Mouse (Mus musculus) T-helper 2 cell (primary cell): ENCODE data around the gene Rora.

Source experiments
- in situ Hi-C: fragments of 300-600 bp; cut with MboI, MseI; formaldehyde crosslinking; loops from one replicate; pipeline ENCODE4 v1.15.1; 2025; ENCODE audit warnings: high pct_unique_total_duplicates

Gene Rora

GRCm38 (mm10) chr9:69008706-69009105 is 355.1 kb downstream of the Rora start:
- in situ Hi-C loops: no loop called here

- in situ Hi-C loops: no loop called here
Observed at GRCm38 (mm10) chr9:69010886-69011285, 357.3 kb downstream of the Rora start.

GRCm38 (mm10) chr9:69013186-69013715 is 359.7 kb downstream of the Rora start:
- in situ Hi-C loops: no loop called here

DNA sequence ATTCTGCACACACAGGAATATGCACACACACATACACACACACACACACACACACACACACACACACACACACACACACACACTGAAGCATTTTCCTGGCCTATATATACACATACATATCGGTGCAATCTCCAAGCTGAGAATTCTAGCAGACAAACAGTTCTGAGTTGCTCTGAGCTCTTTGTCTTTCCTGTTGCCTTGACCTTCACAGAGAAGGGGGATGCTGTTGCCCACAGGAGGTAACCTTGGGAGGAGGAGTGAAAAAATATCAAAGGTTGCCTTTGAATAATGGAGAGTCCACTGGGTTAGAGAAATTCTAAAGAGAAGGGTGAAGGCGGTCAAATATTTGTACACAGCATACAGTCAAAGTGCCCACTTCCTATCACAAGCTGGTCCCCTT is 360.6 kb downstream of the Rora start:
- in situ Hi-C loops: no loop called here

- in situ Hi-C loops: no loop called here
Observed at GRCm38 (mm10) chr9:69020381-69020780, 366.8 kb downstream of the Rora start.

- in situ Hi-C loops: no loop called here
Observed at GRCm38 (mm10) chr9:69021482-69021881, 367.9 kb downstream of the Rora start.

DNA sequence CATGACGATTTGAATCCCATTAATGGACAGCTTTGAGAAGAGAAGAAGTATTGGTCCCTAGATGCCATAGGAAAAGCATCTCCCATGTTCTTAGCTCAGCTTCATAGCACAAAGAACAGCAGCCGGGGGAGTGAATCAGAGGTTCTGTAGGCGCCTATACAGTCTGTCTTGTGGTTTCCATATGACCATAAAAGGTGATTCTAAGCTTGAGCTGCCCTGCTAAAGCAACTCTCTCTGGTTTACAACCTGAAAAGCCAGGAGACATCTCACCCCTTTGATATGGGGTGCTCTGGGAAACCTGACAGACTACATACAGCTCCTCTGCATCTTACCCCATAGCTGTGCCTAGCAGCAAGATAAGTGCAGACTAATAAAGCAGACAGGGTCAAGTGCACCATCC is 369.7 kb downstream of the Rora start:
- in situ Hi-C loops: no loop called here

- in situ Hi-C loops: no loop called here
Observed at GRCm38 (mm10) chr9:69028177-69028576, 374.6 kb downstream of the Rora start.

DNA sequence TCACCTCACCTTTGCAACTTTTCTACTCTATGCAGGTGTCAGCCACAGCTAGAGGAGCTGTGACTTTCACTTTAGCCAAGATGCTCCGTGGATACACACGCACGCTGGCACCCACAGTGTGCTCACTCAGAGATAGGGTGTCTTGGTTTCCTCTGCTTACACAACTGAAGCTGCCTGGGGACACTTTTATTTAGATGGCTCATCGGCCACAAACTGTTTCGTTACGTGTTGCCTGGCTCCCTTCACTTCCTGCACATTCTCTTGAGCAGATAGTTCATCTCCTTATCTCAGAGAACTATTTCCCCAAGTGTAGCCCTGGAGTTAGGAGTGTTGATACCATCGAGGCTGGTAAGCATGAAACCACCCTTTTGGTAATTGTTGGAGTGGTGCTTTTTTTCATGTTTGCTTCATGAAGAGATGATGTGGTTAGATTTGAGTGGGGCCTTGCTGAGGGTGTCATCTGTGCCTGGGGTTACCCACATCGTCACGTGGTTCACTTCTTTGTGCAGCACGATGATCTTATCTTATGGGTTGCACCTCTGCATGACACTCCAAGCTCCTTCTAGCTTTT is 380.8 kb downstream of the Rora start:
- in situ Hi-C loops: no loop called here

GRCm38 (mm10) chr9:69035456-69035855 is 381.9 kb downstream of the Rora start:
- in situ Hi-C loops: loop anchor here (5.0 kb wide), 1 partner anchor 93 kb away; no protein-coding TSS in a partner anchor

DNA sequence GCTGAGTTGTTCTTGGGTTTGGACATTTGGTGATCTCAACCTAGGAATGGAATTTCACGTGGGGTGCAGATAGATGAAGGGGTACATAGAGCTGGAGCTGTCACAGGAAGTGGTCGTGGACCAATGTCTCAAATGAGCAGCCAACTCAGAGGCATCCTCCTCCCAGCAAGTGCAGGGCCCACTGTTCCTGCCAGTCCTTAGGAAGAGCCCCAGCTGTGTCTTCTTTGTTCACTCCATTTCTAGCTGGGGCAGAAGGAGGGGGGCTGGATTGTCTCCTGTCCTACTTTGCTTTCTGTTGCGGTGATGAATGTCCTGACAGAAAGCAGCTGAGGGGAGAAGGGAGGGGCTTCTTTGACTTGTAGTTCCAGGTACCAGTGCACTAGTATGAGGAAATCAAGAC is 382.7 kb downstream of the Rora start:
- in situ Hi-C loops: loop anchor here (5.0 kb wide), 1 partner anchor 94 kb away; no protein-coding TSS in a partner anchor

GRCm38 (mm10) chr9:69043920-69044613 is 390.5 kb downstream of the Rora start:
- in situ Hi-C loops: no loop called here

DNA sequence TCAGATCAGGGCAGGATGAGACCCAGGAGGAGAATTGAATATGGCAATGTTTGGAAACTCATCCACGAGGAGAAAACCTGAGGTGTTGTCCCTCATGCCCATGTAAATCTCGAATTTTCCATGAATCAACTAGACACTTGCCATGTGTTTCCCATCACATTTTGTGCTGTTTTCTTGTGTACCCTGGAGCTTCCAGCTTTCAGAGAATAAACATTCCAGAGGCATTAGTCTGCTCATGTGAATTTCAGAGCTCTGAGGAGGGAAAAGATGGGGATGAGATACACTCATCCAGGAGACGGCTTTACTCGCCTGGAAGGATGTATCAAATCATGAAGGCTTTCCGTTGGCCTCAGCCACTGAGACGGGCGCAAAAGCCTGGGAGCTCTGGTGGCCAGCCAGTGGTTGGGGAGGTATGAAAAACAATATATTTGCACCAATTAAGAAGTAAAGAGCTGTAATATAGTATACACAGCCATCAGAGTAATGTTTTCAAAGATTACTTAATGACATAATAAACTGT is 391.1 kb downstream of the Rora start:
- in situ Hi-C loops: no loop called here

- in situ Hi-C loops: no loop called here
Observed at GRCm38 (mm10) chr9:69045908-69046307, 392.3 kb downstream of the Rora start.

DNA sequence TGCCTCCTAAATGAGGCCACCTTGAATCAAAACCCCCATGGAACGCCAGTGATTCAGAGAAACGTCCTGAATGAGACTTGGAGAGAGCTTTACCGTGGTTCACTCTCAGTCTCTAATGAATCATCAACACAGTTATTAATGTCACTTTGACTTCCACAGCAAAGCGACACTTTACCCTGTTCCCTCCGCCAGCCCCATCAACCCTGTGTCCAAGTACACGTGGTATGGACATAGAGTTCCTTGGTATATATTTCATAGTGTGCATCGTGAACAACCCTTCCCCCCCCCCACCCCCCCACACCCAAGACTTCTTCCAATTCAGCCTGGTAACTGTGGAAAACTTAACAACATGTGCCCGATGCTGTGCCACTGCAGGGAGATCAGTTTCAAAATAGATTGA is 397.3 kb downstream of the Rora start:
- in situ Hi-C loops: no loop called here

- in situ Hi-C loops: no loop called here
Observed at GRCm38 (mm10) chr9:69051890-69052289, 398.3 kb downstream of the Rora start.

GRCm38 (mm10) chr9:69055302-69055701 is 401.7 kb downstream of the Rora start:
- in situ Hi-C loops: no loop called here

DNA sequence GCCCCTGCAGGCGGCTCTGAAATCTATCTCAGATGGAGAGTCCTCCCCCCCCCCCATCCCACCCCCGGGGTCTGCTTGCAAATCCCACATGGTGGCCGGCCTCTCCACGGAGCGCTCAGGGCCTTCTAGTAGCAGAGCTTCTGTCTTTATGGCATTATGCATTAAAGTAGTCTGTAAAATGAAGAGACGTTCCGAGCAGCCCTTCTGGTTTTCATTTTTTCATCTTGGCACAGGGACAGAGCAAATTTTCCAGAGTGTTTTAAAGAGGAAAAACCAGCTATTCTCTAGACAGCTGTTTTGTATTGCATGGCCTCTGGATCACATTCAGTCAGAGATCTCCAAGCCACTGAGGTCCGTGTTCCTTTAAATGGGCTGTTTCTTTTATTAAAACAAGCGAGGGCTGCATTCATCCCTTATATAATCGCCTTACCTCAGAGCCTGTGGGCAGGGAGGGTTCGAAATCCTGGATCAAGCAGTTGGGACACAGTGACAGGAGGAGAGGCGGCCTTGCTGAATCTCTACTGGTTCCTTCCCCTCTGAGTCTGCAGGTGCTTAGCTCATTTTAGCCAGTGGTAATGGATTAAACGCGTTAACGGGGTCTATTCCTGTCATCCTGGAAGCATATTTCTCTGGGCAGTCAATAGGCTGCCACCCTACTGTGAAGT is 417.7 kb downstream of the Rora start:
- in situ Hi-C loops: no loop called here

DNA sequence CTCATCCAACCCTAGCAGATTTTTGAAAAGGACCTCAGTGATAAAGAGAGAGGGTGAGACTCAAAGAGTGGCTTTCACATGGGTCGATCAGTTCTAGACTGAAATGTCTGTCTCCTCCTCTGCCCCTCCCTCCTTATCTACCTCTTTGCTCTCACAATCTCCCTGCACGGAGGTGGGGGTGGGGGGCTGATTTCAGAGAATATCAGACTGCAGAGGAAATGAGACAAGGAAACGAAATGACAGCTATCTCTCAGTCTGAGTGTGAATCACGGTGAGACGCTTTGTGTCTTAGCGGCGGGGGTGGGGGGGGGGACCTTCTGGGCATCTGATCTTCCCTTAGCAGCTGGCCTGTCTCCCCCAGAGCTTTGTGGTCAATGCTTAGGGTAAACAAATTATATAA is 419.7 kb downstream of the Rora start:
- in situ Hi-C loops: no loop called here

DNA sequence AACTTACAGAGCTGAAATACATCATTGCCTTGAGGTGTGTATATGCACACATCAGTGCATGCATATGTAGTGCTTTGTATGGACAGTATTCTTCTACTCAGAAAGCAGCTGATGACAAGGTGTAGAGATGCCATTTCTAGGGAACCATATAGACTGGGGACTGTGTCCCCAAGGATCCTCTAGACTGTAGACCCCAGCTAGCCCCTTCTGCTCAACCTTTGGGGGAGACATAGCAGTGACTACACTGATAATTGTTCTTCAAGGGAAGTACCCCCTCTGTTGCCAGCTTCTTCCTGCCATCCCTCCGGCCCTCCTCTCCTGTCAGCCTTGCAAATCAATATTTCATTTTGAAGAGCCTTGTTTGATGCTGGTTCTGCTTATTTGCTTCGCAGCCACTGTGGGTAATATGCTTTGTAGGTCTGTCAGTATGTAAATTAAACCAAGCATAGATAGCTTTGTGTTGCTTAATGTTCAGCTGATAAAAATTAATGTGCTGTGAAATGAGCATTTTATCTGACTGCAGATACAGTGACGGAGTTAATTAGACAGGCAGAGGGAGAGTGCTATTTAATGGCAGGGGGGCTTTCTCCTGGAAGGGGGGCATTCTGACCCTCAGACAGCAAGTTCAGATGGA is 430.6 kb downstream of the Rora start:
- in situ Hi-C loops: no loop called here

DNA sequence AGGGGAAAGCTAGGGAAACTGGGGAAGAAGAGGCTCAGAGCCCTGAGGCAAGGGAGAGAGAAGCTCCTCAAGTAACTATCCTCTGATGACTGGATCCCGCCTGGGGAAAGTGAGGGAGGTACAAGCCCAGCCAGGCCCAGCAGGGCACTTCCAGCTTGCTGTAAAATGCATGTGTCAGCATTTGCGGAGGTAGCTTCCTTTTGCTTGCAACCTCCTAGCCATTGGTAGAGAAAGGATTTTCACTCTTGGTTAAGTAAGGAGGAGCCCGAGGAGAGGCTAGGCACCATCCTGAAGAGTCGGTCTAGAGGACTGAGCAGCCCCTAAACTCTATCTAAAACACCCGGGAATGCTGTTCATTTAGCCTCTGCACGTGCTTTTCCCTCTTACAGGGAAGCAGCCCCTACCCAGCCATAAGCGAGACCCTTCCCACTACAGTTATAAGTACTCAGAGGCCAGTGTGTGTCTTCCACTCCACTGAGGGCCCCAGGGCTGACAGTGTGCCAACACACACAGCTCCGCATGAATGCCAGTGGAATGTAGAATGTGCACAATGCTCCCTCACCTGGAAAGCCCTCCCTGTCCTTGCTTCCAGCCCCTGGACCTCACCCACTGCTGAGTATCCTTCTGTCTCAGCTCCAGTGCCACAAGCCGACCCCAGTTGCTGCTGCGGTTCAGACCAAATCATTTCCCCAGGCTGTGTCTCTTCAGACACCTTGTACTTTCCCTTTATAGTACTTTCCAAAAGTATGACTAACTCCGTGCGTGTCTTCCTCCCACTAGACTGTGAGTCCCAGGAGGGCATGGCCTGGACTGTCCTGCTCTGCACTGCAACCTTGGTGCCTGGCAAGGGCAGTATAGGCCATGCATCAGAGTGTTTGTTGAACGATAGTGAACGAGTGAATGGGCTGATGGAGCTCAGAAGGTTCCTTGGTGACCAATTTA is 431.4 kb downstream of the Rora start:
- in situ Hi-C loops: no loop called here
